Mouse (Mus musculus) ovary, postnatal 14 days (tissue): ENCODE results near the gene Ctu1.
A peak's percentile ranks its signal among the peaks of the same experiment; 100 is the strongest.
"Not testable (repeated sequence)": the region's sequence is repeated elsewhere in the genome, so short reads cannot be mapped to it uniquely, and the experiment has no call there.

Source experiments
- DNase-seq: peaks from one replicate; pipeline ENCODE4 v3.0.0; 2022; ENCODE audit warnings: low spot score

Ctu1 gene

GRCm38 (mm10) chr7:43671809-43672580, at the start of gene Ctu1:
Gene Ctu1, plus strand, starts transcription at chr7:43672016.
- DNase-seq: peak; percentile 79

- DNase-seq: no peak
Measured at GRCm38 (mm10) chr7:43622927-43623326, 48.9 kb upstream of the Ctu1 start.

- DNase-seq: no peak
Measured at GRCm38 (mm10) chr7:43623819-43624218, 48.0 kb upstream of the Ctu1 start.

- DNase-seq: no peak
Measured at GRCm38 (mm10) chr7:43625065-43625464, 46.8 kb upstream of the Ctu1 start.

- no peak for DNase-seq
Measured at GRCm38 (mm10) chr7:43625794-43626422, 45.9 kb upstream of the Ctu1 start.

- DNase-seq: no peak
Measured at GRCm38 (mm10) chr7:43633940-43634339, 37.9 kb upstream of the Ctu1 start.

GRCm38 (mm10) chr7:43634500-43634899, 37.3 kb upstream of the Ctu1 start, which contains the start of gene Ceacam18:
Gene Ceacam18, plus strand, starts transcription at chr7:43634707.
- DNase-seq: no peak

GRCm38 (mm10) chr7:43636194-43636593, 35.6 kb upstream of the Ctu1 start:
- no peak for DNase-seq

- DNase-seq: no peak
Measured at GRCm38 (mm10) chr7:43637118-43637517, 34.7 kb upstream of the Ctu1 start.

- no peak for DNase-seq
Measured at GRCm38 (mm10) chr7:43642587-43642986, 29.2 kb upstream of the Ctu1 start.

GRCm38 (mm10) chr7:43643046-43643652, 28.7 kb upstream of the Ctu1 start:
- no peak for DNase-seq

GRCm38 (mm10) chr7:43652683-43653082, 19.1 kb upstream of the Ctu1 start:
- DNase-seq: no peak

- no peak for DNase-seq
Measured at GRCm38 (mm10) chr7:43654519-43654918, 17.3 kb upstream of the Ctu1 start.

- DNase-seq: no peak
Measured at GRCm38 (mm10) chr7:43656232-43656631, 15.6 kb upstream of the Ctu1 start.

- no peak for DNase-seq
Measured at GRCm38 (mm10) chr7:43660002-43660401, 11.8 kb upstream of the Ctu1 start, which contains the start of gene Siglece. Gene Siglece, minus strand, starts transcription at chr7:43660161.

GRCm38 (mm10) chr7:43662804-43663203, 9.0 kb upstream of the Ctu1 start:
- no peak for DNase-seq

- DNase-seq: not testable (repeated sequence)
Measured at GRCm38 (mm10) chr7:43667221-43667620, 4.6 kb upstream of the Ctu1 start.

GRCm38 (mm10) chr7:43668582-43668981, 3.2 kb upstream of the Ctu1 start:
- DNase-seq: no peak

GRCm38 (mm10) chr7:43671064-43671808, 580 bp upstream of the Ctu1 start:
- no peak for DNase-seq

GRCm38 (mm10) chr7:43672581-43673260, 905 bp downstream of the Ctu1 start:
- DNase-seq: peak; percentile 27

- DNase-seq: no peak
Measured at GRCm38 (mm10) chr7:43675091-43675490, 3.3 kb downstream of the Ctu1 start.

GRCm38 (mm10) chr7:43678517-43678916, 6.7 kb downstream of the Ctu1 start:
- DNase-seq: no peak
